Mouse (Mus musculus): Measurements from ENCODE around the gene Fbl.
"Not testable (repeated sequence)": the region's sequence is repeated elsewhere in the genome, so short reads cannot be mapped to it uniquely, and the experiment has no call there.

DNA sequence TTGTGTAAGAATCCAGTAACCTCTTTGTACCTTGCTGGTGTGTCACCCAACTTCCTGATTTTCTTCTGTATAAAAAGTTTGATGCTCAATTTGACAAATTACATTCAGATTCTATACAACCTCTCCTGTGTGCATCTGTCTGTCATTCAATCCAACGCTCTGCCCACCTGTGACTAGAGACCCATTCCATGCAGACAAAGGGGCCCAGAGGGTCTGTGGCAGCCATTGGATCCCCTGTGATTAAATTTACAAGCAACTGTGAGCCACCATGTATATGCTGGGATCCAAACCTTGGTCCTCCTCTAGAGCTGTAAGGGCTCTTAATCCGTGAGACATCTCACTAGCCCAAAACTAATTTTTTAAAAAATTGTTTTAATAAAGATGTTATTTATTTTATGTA, 46.4 kb downstream of the Fbl start:
- TF ChIP-seq CTCF, EP300 (IDR thresholded peaks at IDR 0.05; ENCODE audit: low read depth): not testable (repeated sequence)

Measured in liver, embryonic 14.5 days (tissue).